Mouse (Mus musculus) erythroblast, embryonic 14.5 days (primary cell): ENCODE data around the gene Psmb9.

ENCODE experiments used
- GATA1 ChIP-seq: IDR thresholded peaks from 2 replicates; pipeline ENCODE4 v1.6.1; 2012; ENCODE audit warnings: low read length, inconsistent platforms, mixed read lengths
- TAL1 ChIP-seq: IDR thresholded peaks from 3 replicates; pipeline ENCODE4 v1.6.1; 2012; ENCODE audit warnings: low read length, inconsistent platforms, mixed read lengths

- TF ChIP-seq GATA1 (no peak), TAL1 (no peak)
Measured at GRCm38 (mm10) chr17:34200772-34201505, 13.4 kb upstream of the Psmb9 start.
